Mouse (Mus musculus) olfactory bulb, adult 2 months (tissue): ENCODE data around the gene Ednra.

ENCODE experiments used
- CTCF ChIP-seq: fragments of 200-500 bp; IDR thresholded peaks from 2 replicates; pipeline ENCODE4 v1.5.1; 2012; ENCODE audit warnings: low read depth, mild to moderate bottlenecking, low read length, moderate library complexity; ENCODE audit not compliant: insufficient read depth
- POLR2A ChIP-seq: fragments of 200-500 bp; IDR thresholded peaks from 2 replicates; pipeline ENCODE4 v1.6.1; 2012; ENCODE audit warnings: mild to moderate bottlenecking, low read depth, low read length, moderate library complexity; ENCODE audit not compliant: insufficient read depth

DNA sequence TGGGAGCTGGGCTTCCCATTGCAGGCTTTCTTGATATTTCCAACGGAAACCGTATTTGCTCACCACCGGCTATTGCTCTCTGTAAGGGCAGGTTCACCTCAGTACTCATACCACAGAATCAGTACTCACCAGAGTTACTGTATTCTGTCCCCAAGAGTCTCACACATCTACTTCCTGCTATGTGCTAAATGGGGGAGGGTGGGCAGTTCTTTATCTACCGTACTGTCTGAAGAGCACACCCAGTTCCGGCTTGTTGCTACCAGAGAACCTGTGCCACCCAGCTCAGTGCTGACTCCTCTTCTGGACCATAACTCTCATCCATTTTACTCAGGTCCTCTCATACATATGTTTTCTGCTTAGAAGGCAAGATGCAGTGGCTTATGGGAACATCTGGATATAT, 10.6 kb downstream of the Ednra start:
- TF ChIP-seq POLR2A, result no peak
- no peak for TF ChIP-seq CTCF
